Mouse (Mus musculus): Measurements from ENCODE around the gene Olfr544. TPM values are rescaled to one million over a fixed set of nuclear protein-coding genes. Genes with fewer than 3 reads are reported as not detected.

The Olfr544 gene
- total RNA-seq, 1 experiment = not detected

DNA sequence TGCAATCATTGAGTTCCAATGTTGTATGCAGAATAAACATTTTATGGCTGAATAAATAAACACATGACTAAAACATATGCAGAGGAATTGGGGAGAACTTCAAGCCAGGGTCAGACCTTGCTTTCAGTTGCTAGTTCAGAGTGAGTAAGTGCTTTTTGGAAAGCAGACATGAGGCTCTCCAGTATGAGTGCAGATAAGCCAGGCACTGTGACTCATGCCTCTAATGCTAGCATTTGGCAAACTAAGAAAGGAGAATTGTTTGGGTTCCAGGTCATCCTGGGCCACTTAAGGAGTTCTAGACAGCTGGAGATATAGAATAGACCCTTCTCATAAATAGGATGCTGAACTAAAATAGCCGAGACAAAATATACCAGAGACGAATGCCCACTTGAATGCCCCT, 4.4 kb downstream of the Olfr544 start:
- no peak for TF ChIP-seq MAFK (IDR thresholded peaks at IDR 0.05; ENCODE audit: insufficient read depth, low read depth, low read length)
- no peak overlapping the region for H3K9ac ChIP-seq (ENCODE audit: insufficient read depth, low read depth, low read length, poor library complexity, severe bottlenecking)
- in situ Hi-C loops (cut with MboI; ENCODE audit: low sequenced_read_pairs in 2 of 2, unreplicated experiment in 2 of 2) = no loop called here
- H3K36me3 ChIP-seq (ENCODE audit: control insufficient read depth, insufficient read depth, low read length, poor library complexity, severe bottlenecking) = no peaks in the 10 kb centered on the region
- no peak for DNase-seq (ENCODE audit: low read depth, low spot score)
- no peak overlapping the region for H3K27ac ChIP-seq (ENCODE audit: insufficient read depth, low read depth, low read length, poor library complexity, severe bottlenecking)
- H3K4me1 ChIP-seq (ENCODE audit: control insufficient read depth in 2 of 2, insufficient read depth in 2 of 2, low read length in 2 of 2, poor library complexity in 1 of 2) = peaks cover 5 to 7% of the 10 kb centered on the region in 2 experiments; a peak in 2 of 4 replicates
- no peak overlapping the region for H3K4me3 ChIP-seq (ENCODE audit: insufficient read depth in 1 of 2, low read depth in 1 of 2, low read length in 2 of 2, poor library complexity in 1 of 2, severe bottlenecking in 1 of 2)
- no peaks in the 10 kb centered on the region for H3K9me3 ChIP-seq (ENCODE audit: control insufficient read depth, insufficient read depth, low read depth, low read length)

DNA sequence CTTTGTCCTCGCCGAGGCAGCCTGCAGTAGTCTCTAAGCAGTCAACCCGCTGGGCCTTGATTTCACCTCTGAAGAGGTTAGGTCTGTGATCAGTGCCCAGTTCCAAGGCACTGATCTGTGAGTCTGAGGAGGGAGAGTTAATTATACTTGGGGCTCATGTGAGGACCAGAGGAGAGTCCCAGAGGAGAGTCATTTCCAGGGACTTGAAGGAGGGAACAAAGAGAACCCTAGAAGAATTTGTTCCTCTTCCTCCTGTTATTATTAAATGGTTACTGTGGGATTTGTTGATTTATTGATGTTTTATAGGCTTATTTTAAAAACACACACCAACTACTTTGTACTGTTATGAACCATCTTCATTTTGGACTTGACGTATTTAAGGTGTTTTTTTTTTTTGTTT, 6.5 kb downstream of the Olfr544 start, which contains the start of gene Olfr543:
Gene Olfr543 (minus strand): TSS at position 101 of the 400 bp plus-strand sequence.
- peaks cover 2% of the 10 kb centered on the region; the same call in 1 of the 2 replicates for H3K36me3 ChIP-seq (ENCODE audit: control insufficient read depth, insufficient read depth, low read length, poor library complexity, severe bottlenecking)
- in situ Hi-C loops (cut with MboI; ENCODE audit: low sequenced_read_pairs in 2 of 2, unreplicated experiment in 2 of 2) = no loop called here

DNA sequence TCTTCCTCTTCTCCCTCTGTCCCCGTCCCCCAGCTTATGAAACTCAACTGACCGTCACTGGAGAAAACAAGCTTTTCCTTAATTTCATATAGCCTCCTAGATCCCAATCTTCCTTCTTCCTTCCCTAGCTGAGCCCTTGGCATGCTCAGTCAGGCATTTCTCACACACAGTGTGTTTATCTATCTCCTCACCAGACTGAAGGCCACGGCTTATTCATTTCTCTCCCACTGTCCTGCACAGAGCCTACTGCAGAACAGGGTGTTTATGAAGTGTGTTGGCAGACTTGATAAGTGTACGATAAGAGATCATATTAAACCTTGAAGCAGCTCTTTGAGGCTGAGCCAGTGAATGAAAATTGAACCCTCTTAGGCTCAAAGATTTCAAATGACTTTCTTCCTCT, 7.3 kb downstream of the Olfr544 start:
- peaks cover 8 to 10% of the 10 kb centered on the region in 2 experiments; a peak in 3 of 4 replicates for H3K4me1 ChIP-seq (ENCODE audit: control insufficient read depth in 2 of 2, insufficient read depth in 2 of 2, low read length in 2 of 2, poor library complexity in 1 of 2)
- no peak for DNase-seq (ENCODE audit: low read depth, low spot score)
- no peaks in the 10 kb centered on the region for H3K9me3 ChIP-seq (ENCODE audit: control insufficient read depth, insufficient read depth, low read depth, low read length)
- TF ChIP-seq ZC3H11A (IDR thresholded peaks at IDR 0.05; ENCODE audit: borderline replicate concordance, low read depth, low read length) = no peak
- no peak overlapping the region for H3K4me3 ChIP-seq (ENCODE audit: insufficient read depth in 1 of 2, low read depth in 1 of 2, low read length in 2 of 2, poor library complexity in 1 of 2, severe bottlenecking in 1 of 2)
- H3K36me3 ChIP-seq (ENCODE audit: control insufficient read depth, insufficient read depth, low read length, poor library complexity, severe bottlenecking) = peaks cover 2% of the 10 kb centered on the region; the same call in 1 of the 2 replicates
- no peak overlapping the region for H3K27ac ChIP-seq (ENCODE audit: insufficient read depth, low read depth, low read length, poor library complexity, severe bottlenecking)
- in situ Hi-C loops (cut with MboI; ENCODE audit: low sequenced_read_pairs in 2 of 2, unreplicated experiment in 2 of 2) = no loop called here
- no peak overlapping the region for H3K9ac ChIP-seq (ENCODE audit: insufficient read depth, low read depth, low read length, poor library complexity, severe bottlenecking)

More for the DNA sequence above, 6.5 kb downstream of the Olfr544 start, which contains the start of gene Olfr543:
- H3K4me3 ChIP-seq (ENCODE audit: insufficient read depth in 1 of 2, low read depth in 1 of 2, low read length in 2 of 2, poor library complexity in 1 of 2, severe bottlenecking in 1 of 2) = no peak within 1 kb of the TSS
- peaks cover 8 to 10% of the 10 kb centered on the region in 2 experiments; a peak in 3 of 4 replicates for H3K4me1 ChIP-seq (ENCODE audit: control insufficient read depth in 2 of 2, insufficient read depth in 2 of 2, low read length in 2 of 2, poor library complexity in 1 of 2)
- H3K27ac ChIP-seq (ENCODE audit: insufficient read depth, low read depth, low read length, poor library complexity, severe bottlenecking) = no peak within 1 kb of the TSS
- H3K9ac ChIP-seq (ENCODE audit: insufficient read depth, low read depth, low read length, poor library complexity, severe bottlenecking) = no peak within 1 kb of the TSS
- H3K9me3 ChIP-seq (ENCODE audit: control insufficient read depth, insufficient read depth, low read depth, low read length) = no peaks in the 10 kb centered on the region
- no peak for DNase-seq (ENCODE audit: low read depth, low spot score)
- TF ChIP-seq ZNF384 (IDR thresholded peaks at IDR 0.05; ENCODE audit: low read depth, low read length) (no peak), ZC3H11A (IDR thresholded peaks at IDR 0.05; ENCODE audit: borderline replicate concordance, low read depth, low read length) (no peak), CHD2 (IDR thresholded peaks at IDR 0.05; ENCODE audit: low read depth, low read length) (no peak), HCFC1 (IDR thresholded peaks at IDR 0.05; ENCODE audit: borderline replicate concordance, insufficient read depth, low read length) (no peak), MAFK (IDR thresholded peaks at IDR 0.05; ENCODE audit: insufficient read depth, low read depth, low read length) (no peak)

DNA sequence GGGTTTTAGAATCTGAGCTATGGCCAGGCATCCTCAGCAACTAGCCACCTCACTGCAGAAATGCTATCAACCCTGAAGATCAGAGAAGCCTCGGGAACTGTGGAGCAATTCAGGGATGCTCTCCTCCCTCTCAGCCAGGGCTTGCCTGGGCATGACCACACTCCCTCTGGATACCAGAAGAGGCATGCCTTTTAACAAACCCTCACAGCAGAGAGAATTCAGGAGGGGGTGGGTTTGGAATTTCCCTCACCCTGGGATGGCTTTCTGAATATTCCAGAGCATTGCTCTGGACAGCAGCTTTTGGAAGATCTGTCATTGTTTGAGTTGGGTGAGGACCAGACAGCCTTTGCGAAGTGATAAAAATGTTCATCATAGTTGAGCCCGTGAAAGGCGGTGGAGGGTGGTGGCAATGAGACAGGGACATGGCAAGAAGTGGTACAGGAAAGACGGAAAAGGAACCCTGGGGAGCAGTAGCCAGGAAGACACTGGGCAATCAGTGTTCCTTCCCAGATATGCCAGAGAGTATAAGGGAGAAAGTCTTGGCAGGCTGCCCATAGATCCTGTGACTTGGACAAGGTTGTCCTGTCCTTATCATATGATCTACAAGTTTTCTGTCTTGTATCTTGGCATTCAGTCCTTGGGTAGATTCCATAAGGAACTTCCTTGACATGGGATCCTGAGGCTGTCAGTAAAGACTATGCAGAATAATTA, 8.6 kb downstream of the Olfr544 start:
- TF ChIP-seq HCFC1 (IDR thresholded peaks at IDR 0.05; ENCODE audit: borderline replicate concordance, insufficient read depth, low read length) (0 out of 2 replicates have a peak, but pooled peaks have one; percentile 39), CHD2 (IDR thresholded peaks at IDR 0.05; ENCODE audit: low read depth, low read length) (no peak)
- no peak for DNase-seq (ENCODE audit: low read depth, low spot score)
- Histone ChIP-seq H3K27ac (ENCODE audit: insufficient read depth, low read depth, low read length, poor library complexity, severe bottlenecking) (peak overlapping the region; percentile 69), H3K4me1 (ENCODE audit: control insufficient read depth in 2 of 2, insufficient read depth in 2 of 2, low read length in 2 of 2, poor library complexity in 1 of 2) (peaks cover 8 to 10% of the 10 kb centered on the region in 2 experiments; a peak in 3 of 4 replicates), H3K4me3 (ENCODE audit: insufficient read depth in 1 of 2, low read depth in 1 of 2, low read length in 2 of 2, poor library complexity in 1 of 2, severe bottlenecking in 1 of 2) (no peak overlapping the region), H3K36me3 (ENCODE audit: control insufficient read depth, insufficient read depth, low read length, poor library complexity, severe bottlenecking) (peaks cover 2% of the 10 kb centered on the region; the same call in 1 of the 2 replicates), H3K9me3 (ENCODE audit: control insufficient read depth, insufficient read depth, low read depth, low read length) (no peaks in the 10 kb centered on the region), H3K9ac (ENCODE audit: insufficient read depth, low read depth, low read length, poor library complexity, severe bottlenecking) (no peak overlapping the region)
- in situ Hi-C loops (cut with MboI; ENCODE audit: low sequenced_read_pairs in 2 of 2, unreplicated experiment in 2 of 2) = no loop called here

DNA sequence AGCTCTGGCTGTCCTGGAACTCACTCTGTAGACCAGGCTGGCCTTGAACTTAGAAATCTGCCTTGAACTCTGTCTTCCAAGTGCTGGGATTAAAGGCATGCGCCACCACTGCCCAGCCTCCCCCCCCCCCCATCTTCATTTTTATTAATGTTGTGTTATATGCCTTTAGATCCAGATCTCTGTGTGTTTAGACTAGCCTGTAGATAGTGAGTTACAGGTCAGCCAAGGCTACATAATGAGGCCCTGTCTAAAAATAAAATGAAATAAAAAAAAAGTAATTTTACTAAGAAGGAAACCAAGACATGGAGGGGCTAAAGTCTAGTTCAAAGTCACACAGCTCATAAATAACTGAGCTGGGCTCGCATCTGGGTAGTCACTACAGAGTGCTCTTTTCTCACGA, 9.2 kb downstream of the Olfr544 start:
- H3K9me3 ChIP-seq (ENCODE audit: control insufficient read depth, insufficient read depth, low read depth, low read length) = no peaks in the 10 kb centered on the region
- no peak for DNase-seq (ENCODE audit: low read depth, low spot score)
- H3K4me1 ChIP-seq (ENCODE audit: control insufficient read depth in 2 of 2, insufficient read depth in 2 of 2, low read length in 2 of 2, poor library complexity in 1 of 2) = peaks cover 8 to 10% of the 10 kb centered on the region in 2 experiments; a peak in 3 of 4 replicates
- no peak overlapping the region for H3K9ac ChIP-seq (ENCODE audit: insufficient read depth, low read depth, low read length, poor library complexity, severe bottlenecking)
- peak overlapping the region; percentile 69 for H3K27ac ChIP-seq (ENCODE audit: insufficient read depth, low read depth, low read length, poor library complexity, severe bottlenecking)
- TF ChIP-seq ZNF384 (IDR thresholded peaks at IDR 0.05; ENCODE audit: low read depth, low read length) (no peak), HCFC1 (IDR thresholded peaks at IDR 0.05; ENCODE audit: borderline replicate concordance, insufficient read depth, low read length) (no peak), MAFK (IDR thresholded peaks at IDR 0.05; ENCODE audit: insufficient read depth, low read depth, low read length) (no peak), ZC3H11A (IDR thresholded peaks at IDR 0.05; ENCODE audit: borderline replicate concordance, low read depth, low read length) (no peak), CHD2 (IDR thresholded peaks at IDR 0.05; ENCODE audit: low read depth, low read length) (no peak)
- H3K4me3 ChIP-seq (ENCODE audit: insufficient read depth in 1 of 2, low read depth in 1 of 2, low read length in 2 of 2, poor library complexity in 1 of 2, severe bottlenecking in 1 of 2) = no peak overlapping the region
- H3K36me3 ChIP-seq (ENCODE audit: control insufficient read depth, insufficient read depth, low read length, poor library complexity, severe bottlenecking) = peaks cover 2% of the 10 kb centered on the region; the same call in 1 of the 2 replicates
- in situ Hi-C loops (cut with MboI; ENCODE audit: low sequenced_read_pairs in 2 of 2, unreplicated experiment in 2 of 2) = no loop called here

Measured in ES-E14 (cell line).